In genomic region chr2:22285777-22286176, GRCm38 (mm10) we compare ENCODE assay signal across 19 mouse cellular contexts. TPM values are rescaled to one million over a fixed set of nuclear protein-coding genes. Genes with fewer than 3 reads are reported as not detected.
"Had no signal": no experiment of that assay in that cellular context is flagged by ENCODE, and none has a peak within 500 bp of the region (broad histone marks: within the 10 kb centered on the region; RNA-seq: fewer than 3 reads in every experiment).

No protein-coding gene starts in this region.

- H3K27ac ChIP-seq: neural tube, embryonic 15.5 days; stomach, embryonic 15.5 days; stomach, postnatal 0 days had no signal

- H3K4me1 ChIP-seq: neural tube, embryonic 15.5 days; stomach, embryonic 15.5 days had no signal

- H3K27me3 ChIP-seq: neural tube, embryonic 15.5 days; stomach, embryonic 15.5 days had no signal

- H3K9ac ChIP-seq: neural tube, embryonic 15.5 days; stomach, embryonic 15.5 days had no signal

- DNase-seq: retina, postnatal 1 day; right cerebral cortex, adult 18-20 months; right cerebral cortex, postnatal 14 days; right cerebral cortex, postnatal 25 days; right cerebral cortex, postnatal 4 days; spleen, adult 18-20 months; thymus, adult 18-20 months; thymus, adult 2 months; thymus, postnatal 14 days; thymus, postnatal 25 days; thymus, postnatal 36 days; thymus, postnatal 4 days had no signal

- H3K9me3 ChIP-seq: neural tube, embryonic 15.5 days; stomach, embryonic 15.5 days had no signal

- H3K4me3 ChIP-seq: neural tube, embryonic 15.5 days; stomach, embryonic 15.5 days had no signal

- H3K36me3 ChIP-seq: neural tube, embryonic 15.5 days; stomach, embryonic 15.5 days had no signal

- H3K4me2 ChIP-seq: neural tube, embryonic 15.5 days; stomach, embryonic 15.5 days had no signal

RNA-seq across cellular contexts. Expression of gene Myo3a, which starts 58.5 kb away (rescaled TPM):
- polyA plus RNA-seq: neural tube, embryonic 15.5 days; small intestine, adult 2 months; spleen, adult 2 months; thymus, adult 2 months; thymus, postnatal 0 days; urinary bladder, adult 2 months had no signal
